Mouse (Mus musculus) lung, embryonic 14.5 days (tissue): ENCODE data around the gene Ugt3a2. TPM values are rescaled to one million over a fixed set of nuclear protein-coding genes. Genes with fewer than 3 reads are reported as not detected.
A peak's percentile ranks its signal among the peaks of the same experiment; 100 is the strongest.

Experiments
- ATAC-seq: fragments of 200-750 bp; cut with Nextera tagmentation; 2 replicates; pipeline ENCODE4 v1.8.0; 2017; ENCODE audit warnings: mild to moderate bottlenecking, moderate TSS enrichment, moderate library complexity; ENCODE audit not compliant: insufficient read depth
- DNase-seq: peaks from one replicate; pipeline ENCODE4 v3.0.0-alpha.2; 2015
- H3K27ac ChIP-seq: fragments of 300-500 bp; sonication (generic); 2 replicates; pipeline ENCODE4 v1.5.1; 2014; ENCODE audit warnings: low read depth, mild to moderate bottlenecking, moderate library complexity
- H3K27me3 ChIP-seq: fragments of 300-500 bp; sonication (generic); 2 replicates; pipeline ENCODE4 v1.6.1; 2014; ENCODE audit warnings: low read length, control low read depth; ENCODE audit not compliant: insufficient read depth
- H3K36me3 ChIP-seq: fragments of 300-500 bp; sonication (generic); 2 replicates; pipeline ENCODE4 v1.6.1; 2014; ENCODE audit warnings: control low read depth; ENCODE audit not compliant: insufficient read depth
- H3K4me1 ChIP-seq: fragments of 300-500 bp; sonication (generic); 2 replicates; pipeline ENCODE4 v1.6.1; 2014; ENCODE audit warnings: antibody characterized with exemption, control low read depth; ENCODE audit not compliant: insufficient read depth
- H3K4me2 ChIP-seq: fragments of 300-500 bp; sonication (generic); 2 replicates; pipeline ENCODE4 v1.6.1; 2014; ENCODE audit warnings: mild to moderate bottlenecking
- H3K4me3 ChIP-seq: fragments of 300-500 bp; sonication (generic); 2 replicates; pipeline ENCODE4 v1.5.1; 2014; ENCODE audit warnings: low read depth, low read length
- H3K9ac ChIP-seq: fragments of 300-500 bp; sonication (generic); 2 replicates; pipeline ENCODE4 v1.6.1; 2014
- H3K9me3 ChIP-seq: fragments of 300-500 bp; sonication (generic); 2 replicates; pipeline ENCODE4 v1.6.1; 2016; ENCODE audit warnings: low read depth, low read length, control low read depth
- CTCF ChIP-seq: IDR thresholded peaks from 2 replicates; pipeline ENCODE4 v1.5.1; 2016; ENCODE audit warnings: antibody characterized with exemption, low read depth
- WGBS: fragments of 180-500 bp; shearing (Covaris S2); extraction: QIAGEN DNeasy Blood & Tissue Kit; methylation state at CpG from one replicate; pipeline ENCODE4 v1.1.7; 2014; 5-methylcytosine and 5-hydroxymethylcytosine counted together
- polyA plus RNA-seq: library from polyadenylated mRNA; unstranded; fragments of >200 nt; fragmentation: Nextera tagmentation; extraction: Ambion mirVana; gene quantifications from 2 replicates; pipeline ENCODE4 v1.2.1, GENCODE M21; 2014

Gene Ugt3a2
- polyA plus RNA-seq = not detected in 2 replicates

DNA sequence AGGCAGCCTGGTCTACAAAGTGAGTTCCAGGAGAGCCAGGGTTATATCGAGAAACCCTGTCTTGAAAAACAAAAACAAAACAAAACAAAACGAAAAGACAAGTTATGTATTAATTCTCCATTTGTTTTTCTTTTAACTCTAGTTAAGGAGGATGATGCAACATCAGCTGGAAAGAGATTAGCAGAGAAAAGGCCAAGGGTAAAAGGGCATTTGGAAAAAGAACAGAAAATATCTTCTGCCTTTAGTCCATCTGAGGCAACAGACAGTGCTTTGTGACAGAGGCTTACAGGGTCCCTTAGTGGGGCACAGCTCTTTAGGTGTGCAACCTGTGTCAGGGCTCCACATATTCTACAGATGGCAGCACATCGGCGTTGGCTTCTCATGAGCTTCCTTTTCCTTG, at the start of gene Ugt3a2:
Gene Ugt3a2, plus strand, starts transcription at position 210 of the 400 bp plus-strand sequence.
- no peak for TF ChIP-seq CTCF
- ATAC-seq (no peak), DNase-seq (no peak)
- Histone ChIP-seq H3K4me2 (no peak within 1 kb of the TSS), H3K9ac (no peak within 1 kb of the TSS), H3K4me3 (no peak within 1 kb of the TSS), H3K4me1 (no peaks in the 10 kb centered on the region), H3K9me3 (no peaks in the 10 kb centered on the region), H3K27me3 (no peaks in the 10 kb centered on the region), H3K27ac (no peak within 1 kb of the TSS), H3K36me3 (no peaks in the 10 kb centered on the region)
- 80% methylated on average over 4 of the region's 4 CpGs for WGBS

DNA sequence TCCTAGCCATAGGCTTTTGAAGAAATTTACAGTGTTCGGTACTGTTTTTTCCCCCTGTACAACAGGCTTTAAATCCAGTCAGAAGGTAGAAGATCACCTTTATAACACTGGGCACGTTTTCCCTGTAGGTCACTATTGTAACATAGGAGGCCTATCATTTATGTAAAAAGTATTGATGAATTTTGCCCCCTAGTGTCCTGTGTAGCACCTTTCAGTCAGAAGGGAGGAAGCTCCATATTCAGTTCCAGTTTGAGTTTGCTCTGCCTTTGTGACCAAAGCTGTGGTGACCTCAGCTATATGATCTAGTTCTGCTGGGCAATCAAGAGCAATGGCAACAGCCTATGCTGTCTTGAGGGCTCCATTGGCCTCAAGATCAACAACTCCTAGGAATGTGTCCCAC, 45.7 kb upstream of the Ugt3a2 start:
- Histone ChIP-seq H3K36me3 (no peaks in the 10 kb centered on the region), H3K4me1 (no peaks in the 10 kb centered on the region), H3K4me2 (no peak overlapping the region), H3K27ac (no peak overlapping the region), H3K27me3 (no peaks in the 10 kb centered on the region), H3K9me3 (no peaks in the 10 kb centered on the region), H3K4me3 (no peak overlapping the region), H3K9ac (no peak overlapping the region)
- ATAC-seq (no peak), DNase-seq (no peak)
- TF ChIP-seq CTCF = peak; percentile 14; the same call in 1 of the 2 replicates
- WGBS = 59% methylated on average over 2 of the region's 2 CpGs

DNA sequence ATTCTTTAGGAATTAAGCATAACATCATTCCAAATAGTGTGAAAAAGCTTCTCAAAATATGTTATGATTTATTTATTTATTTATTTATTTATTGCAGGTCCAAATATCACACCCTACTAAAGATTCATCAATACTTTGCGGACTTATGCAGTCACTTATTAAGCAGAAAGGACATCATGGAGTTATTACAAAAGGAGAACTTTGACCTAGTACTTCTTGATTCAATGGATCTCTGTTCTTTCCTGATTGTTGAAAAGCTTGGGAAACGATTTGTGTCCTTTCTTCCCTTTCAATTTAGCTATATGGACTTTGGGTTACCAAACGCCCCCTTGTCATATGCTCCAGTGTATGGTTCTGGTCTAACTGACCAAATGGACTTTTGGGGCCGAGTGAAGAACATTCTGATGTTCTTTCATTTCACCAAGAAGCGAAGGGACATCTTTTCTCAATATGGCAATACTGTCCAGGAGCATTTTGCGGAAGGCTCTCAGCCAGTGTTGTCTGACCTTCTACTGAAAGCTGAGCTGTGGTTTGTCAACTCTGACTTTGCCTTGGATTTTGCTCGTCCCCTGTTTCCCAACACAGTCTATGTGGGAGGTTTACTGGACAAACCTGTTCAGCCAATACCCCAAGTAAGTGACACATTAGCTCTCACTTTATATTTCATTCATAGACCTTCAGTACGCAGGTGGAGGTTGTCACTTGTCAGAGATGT, 29.2 kb upstream of the Ugt3a2 start:
- Histone ChIP-seq H3K9ac (no peak overlapping the region), H3K4me2 (no peak overlapping the region), H3K27me3 (no peaks in the 10 kb centered on the region), H3K4me3 (no peak overlapping the region), H3K27ac (no peak overlapping the region), H3K9me3 (no peaks in the 10 kb centered on the region), H3K36me3 (no peaks in the 10 kb centered on the region), H3K4me1 (no peaks in the 10 kb centered on the region)
- ATAC-seq (no peak), DNase-seq (no peak)
- TF ChIP-seq CTCF = no peak
- 74% methylated on average over 8 of the region's 8 CpGs for WGBS

DNA sequence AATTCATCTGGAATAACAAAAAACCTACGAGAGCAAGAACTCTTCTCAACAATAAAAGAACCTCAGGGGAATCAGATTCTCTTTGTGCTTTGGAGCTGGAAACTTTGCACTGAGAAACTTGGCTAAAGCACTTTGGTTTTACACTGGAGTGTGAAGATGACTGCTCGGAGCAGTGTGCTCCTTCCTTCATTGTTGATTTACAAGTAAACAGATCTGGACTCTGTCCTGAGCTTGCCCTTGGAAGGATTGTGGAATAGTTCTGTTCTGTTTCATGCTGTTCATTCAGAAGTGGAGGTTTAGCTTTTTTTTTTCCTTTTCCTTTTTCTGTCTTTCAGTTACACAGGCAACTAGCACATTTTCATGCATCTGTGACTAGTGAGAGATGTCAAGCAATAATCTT, 754 bp upstream of the Ugt3a2 start:
- no peak overlapping the region for H3K9ac ChIP-seq
- no peak for TF ChIP-seq CTCF
- H3K4me2 ChIP-seq = no peak overlapping the region
- no peak overlapping the region for H3K4me3 ChIP-seq
- no peaks in the 10 kb centered on the region for H3K36me3 ChIP-seq
- no peaks in the 10 kb centered on the region for H3K4me1 ChIP-seq
- WGBS = 70% methylated on average over 2 of the region's 2 CpGs
- ATAC-seq = no peak
- H3K27ac ChIP-seq = no peak overlapping the region
- no peak for DNase-seq
- H3K27me3 ChIP-seq = no peaks in the 10 kb centered on the region
- H3K9me3 ChIP-seq = no peaks in the 10 kb centered on the region

DNA sequence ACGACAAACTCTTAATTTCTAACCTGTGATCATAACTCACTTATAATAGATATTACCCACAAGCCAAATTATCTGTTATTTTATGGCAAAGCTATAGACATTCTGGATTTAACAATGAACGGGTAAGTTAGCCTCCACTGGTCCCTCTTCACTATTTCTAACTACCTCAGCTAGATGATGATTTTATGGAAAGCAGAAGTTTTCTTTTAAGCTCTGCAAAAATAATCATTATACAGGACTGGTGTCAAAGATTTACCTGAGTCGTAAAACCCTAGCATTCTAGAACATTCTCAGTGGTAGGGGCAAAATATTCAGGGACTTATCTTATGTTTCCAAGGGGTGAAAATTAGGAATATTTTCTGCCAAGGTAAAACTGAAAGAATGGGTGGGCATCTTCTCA, 1.3 kb downstream of the Ugt3a2 start:
- no peak overlapping the region for H3K9ac ChIP-seq
- no peak overlapping the region for H3K4me3 ChIP-seq
- DNase-seq = no peak
- H3K9me3 ChIP-seq = no peaks in the 10 kb centered on the region
- H3K27me3 ChIP-seq = no peaks in the 10 kb centered on the region
- no peaks in the 10 kb centered on the region for H3K4me1 ChIP-seq
- no peak for TF ChIP-seq CTCF
- H3K36me3 ChIP-seq = no peaks in the 10 kb centered on the region
- H3K4me2 ChIP-seq = no peak overlapping the region
- H3K27ac ChIP-seq = no peak overlapping the region
- no peak for ATAC-seq
- 74% methylated on average over 3 of the region's 3 CpGs for WGBS

DNA sequence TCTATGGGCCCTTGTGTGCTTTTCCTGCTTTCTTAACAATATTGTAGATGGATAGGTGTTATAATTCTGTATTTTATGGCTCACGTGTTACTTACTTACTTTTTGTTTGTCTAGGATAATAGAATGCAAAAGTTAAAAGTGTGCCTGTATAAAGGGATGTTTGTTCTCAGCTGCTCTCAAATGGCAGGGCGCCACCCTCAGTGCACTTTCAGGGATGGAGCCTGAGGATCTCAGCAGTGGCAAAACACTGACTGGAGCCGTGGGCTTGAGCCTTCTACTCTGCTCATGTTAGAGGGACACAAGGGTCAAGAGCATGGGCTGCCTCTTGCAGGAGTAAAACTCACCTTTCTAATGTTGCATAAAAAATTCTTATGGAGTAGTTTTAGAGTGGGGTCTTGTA, 1.7 kb downstream of the Ugt3a2 start:
- TF ChIP-seq CTCF = no peak
- Histone ChIP-seq H3K4me1 (no peaks in the 10 kb centered on the region), H3K4me3 (no peak overlapping the region), H3K36me3 (no peaks in the 10 kb centered on the region), H3K9ac (no peak overlapping the region), H3K4me2 (no peak overlapping the region), H3K27me3 (no peaks in the 10 kb centered on the region), H3K9me3 (no peaks in the 10 kb centered on the region), H3K27ac (no peak overlapping the region)
- 59% methylated on average over 3 of the region's 3 CpGs for WGBS
- ATAC-seq (no peak), DNase-seq (no peak)

DNA sequence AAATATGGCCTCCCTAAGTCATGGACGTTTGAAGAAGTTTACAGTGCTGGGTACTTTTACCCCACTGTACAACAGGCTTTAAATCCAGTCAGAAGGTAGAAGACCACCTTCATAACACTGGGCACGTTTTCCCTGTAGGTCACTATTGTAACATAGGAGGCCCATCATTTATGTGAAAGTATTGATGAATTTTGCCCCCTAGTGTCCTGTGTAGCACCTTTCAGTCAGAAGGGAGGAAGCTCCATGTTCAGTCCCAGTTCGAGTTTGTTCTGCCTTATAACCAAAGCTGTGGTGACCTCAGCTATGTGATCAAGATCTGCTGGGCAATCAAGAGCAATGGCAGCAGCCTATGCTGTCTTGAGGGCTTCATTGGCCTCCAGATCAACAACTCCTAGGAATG, 13.4 kb downstream of the Ugt3a2 start:
- Histone ChIP-seq H3K4me2 (no peak overlapping the region), H3K27ac (no peak overlapping the region), H3K4me1 (no peaks in the 10 kb centered on the region), H3K27me3 (no peaks in the 10 kb centered on the region), H3K36me3 (no peaks in the 10 kb centered on the region), H3K9me3 (no peaks in the 10 kb centered on the region), H3K4me3 (no peak overlapping the region), H3K9ac (no peak overlapping the region)
- no peak for DNase-seq
- WGBS = 37% methylated on average over 3 of the region's 3 CpGs
- TF ChIP-seq CTCF = no peak
- no peak for ATAC-seq
